Mouse (Mus musculus): ENCODE measurements around the gene Tor1a. TPM values are rescaled to one million over a fixed set of nuclear protein-coding genes. Genes with fewer than 3 reads are reported as not detected.

Gene Tor1a
- polyA plus RNA-seq, 1 experiment from 2014 or later: 73.2 TPM

Other genes with a start within 250 kb of the Tor1a start
- 0.40 and 0.75 TPM in 2 replicates for gene 1700001O22Rik, start 164.3 kb downstream of the Tor1a start, polyA plus RNA-seq (2014; fragmentation: Nextera tagmentation; extraction: Ambion mirVana)
- 75.9 and 85.2 TPM in 2 replicates for gene Ntmt1, start 160.1 kb downstream of the Tor1a start, polyA plus RNA-seq (2014; fragmentation: Nextera tagmentation; extraction: Ambion mirVana)
- 44.2 and 45.6 TPM in 2 replicates for gene Asb6, start 137.6 kb downstream of the Tor1a start, polyA plus RNA-seq (2014; fragmentation: Nextera tagmentation; extraction: Ambion mirVana)
- gene Prrx2, start 133.0 kb downstream of the Tor1a start, polyA plus RNA-seq (2014; fragmentation: Nextera tagmentation; extraction: Ambion mirVana): 8.2 and 9.4 TPM in 2 replicates
- 0.92 and 0.97 TPM in 2 replicates for gene Ptges, start 38.1 kb downstream of the Tor1a start, polyA plus RNA-seq (2014; fragmentation: Nextera tagmentation; extraction: Ambion mirVana)
- 27.2 and 31.6 TPM in 2 replicates for gene Tor1b, start 15.0 kb downstream of the Tor1a start, polyA plus RNA-seq (2014; fragmentation: Nextera tagmentation; extraction: Ambion mirVana)
- gene BC005624, start 14.3 kb upstream of the Tor1a start, polyA plus RNA-seq (2014; fragmentation: Nextera tagmentation; extraction: Ambion mirVana): 51.6 and 53.5 TPM in 2 replicates
- 11.5 and 12.9 TPM in 2 replicates for gene Usp20, start 14.3 kb upstream of the Tor1a start, polyA plus RNA-seq (2014; fragmentation: Nextera tagmentation; extraction: Ambion mirVana)
- gene Fnbp1, start 174.1 kb upstream of the Tor1a start, polyA plus RNA-seq (2014; fragmentation: Nextera tagmentation; extraction: Ambion mirVana): 19.3 and 20.6 TPM in 2 replicates
- 17.3 and 21.5 TPM in 2 replicates for gene Gpr107, start 184.4 kb upstream of the Tor1a start, polyA plus RNA-seq (2014; fragmentation: Nextera tagmentation; extraction: Ambion mirVana)